Mouse (Mus musculus) forebrain, postnatal 0 days (tissue): Measurements from ENCODE around the gene Cxcl14. TPM values are rescaled to one million over a fixed set of nuclear protein-coding genes. Genes with fewer than 3 reads are reported as not detected.

Experiments used
- ATAC-seq: fragments of 200-750 bp; cut with Nextera tagmentation; 2 replicates; pipeline ENCODE4 v1.8.0; 2017; ENCODE audit warnings: mild to moderate bottlenecking, moderate library complexity
- DNase-seq: peaks from one replicate; pipeline ENCODE4 v3.0.0-alpha.2; 2015
- H3K27ac ChIP-seq: fragments of 300-500 bp; sonication (generic); 2 replicates; pipeline ENCODE4 v1.5.1; 2014; ENCODE audit warnings: low read depth, mild to moderate bottlenecking, antibody characterized with exemption, low read length, moderate library complexity, mixed read lengths
- H3K27me3 ChIP-seq: fragments of 300-500 bp; sonication (generic); 2 replicates; pipeline ENCODE4 v1.6.1; 2014; ENCODE audit warnings: mild to moderate bottlenecking, low read length, mixed read lengths; ENCODE audit not compliant: insufficient read depth
- H3K36me3 ChIP-seq: fragments of 300-500 bp; sonication (generic); 2 replicates; pipeline ENCODE4 v1.6.1; 2014; ENCODE audit warnings: mild to moderate bottlenecking, moderate library complexity; ENCODE audit not compliant: insufficient read depth
- H3K4me1 ChIP-seq: fragments of 300-500 bp; sonication (generic); 2 replicates; pipeline ENCODE4 v1.6.1; 2014; ENCODE audit warnings: antibody characterized with exemption; ENCODE audit not compliant: insufficient read depth
- H3K4me2 ChIP-seq: fragments of 300-500 bp; sonication (generic); 2 replicates; pipeline ENCODE4 v1.6.1; 2014; ENCODE audit warnings: low read depth, mild to moderate bottlenecking, moderate library complexity
- H3K4me3 ChIP-seq: fragments of 300-500 bp; sonication (generic); 2 replicates; pipeline ENCODE4 v1.5.1; 2014; ENCODE audit warnings: low read depth, low read length, mixed read lengths
- H3K9ac ChIP-seq: fragments of 300-500 bp; sonication (generic); 2 replicates; pipeline ENCODE4 v1.6.1; 2014; ENCODE audit warnings: mild to moderate bottlenecking
- H3K9me3 ChIP-seq: fragments of 300-500 bp; sonication (generic); 2 replicates; pipeline ENCODE4 v1.6.1; 2016; ENCODE audit warnings: low read length
- CTCF ChIP-seq: sonication (generic); IDR thresholded peaks from 2 replicates; pipeline ENCODE4 v1.5.1; 2016; ENCODE audit warnings: antibody characterized with exemption, control low read depth, low read depth
- WGBS: fragments of 180-500 bp; shearing (Covaris S2); extraction: QIAGEN DNeasy Blood & Tissue Kit; methylation state at CpG from one replicate; pipeline ENCODE4 v1.1.7; 2014; 5-methylcytosine and 5-hydroxymethylcytosine counted together
- polyA plus RNA-seq: library from polyadenylated mRNA; unstranded; fragments of >200 nt; fragmentation: Nextera tagmentation; extraction: Ambion mirVana; gene quantifications from 2 replicates; pipeline ENCODE4 v1.2.1, GENCODE M21; 2015
- total RNA-seq: library from RNA; depleted of rRNA; stranded (reverse); fragments of >200 nt; gene quantifications from 2 replicates; pipeline ENCODE4 v1.2.3, GENCODE M21; 2014

Cxcl14 gene
- total and polyA plus RNA-seq, 2 experiments from 2014 or later, result 21.3 to 37.2 TPM

GRCm38 (mm10) chr13:56295586-56295942 lies 787 bp downstream of the Cxcl14 start:
- H3K36me3 ChIP-seq, result no peaks in the 10 kb centered on the region
- no peak for ATAC-seq
- peaks cover 36% of the 10 kb centered on the region for H3K27me3 ChIP-seq
- no peak for TF ChIP-seq CTCF
- WGBS, result 7% methylated on average over 13 of the region's 13 CpGs
- no peaks in the 10 kb centered on the region for H3K9me3 ChIP-seq
- peak; percentile 31 for DNase-seq
- peak overlapping the region; percentile 48 for H3K9ac ChIP-seq
- H3K4me1 ChIP-seq, result no peaks in the 10 kb centered on the region
- H3K4me3 ChIP-seq, result peak overlapping the region; percentile 38
- H3K4me2 ChIP-seq, result peak overlapping the region; percentile 56
- H3K27ac ChIP-seq, result no peak overlapping the region

DNA sequence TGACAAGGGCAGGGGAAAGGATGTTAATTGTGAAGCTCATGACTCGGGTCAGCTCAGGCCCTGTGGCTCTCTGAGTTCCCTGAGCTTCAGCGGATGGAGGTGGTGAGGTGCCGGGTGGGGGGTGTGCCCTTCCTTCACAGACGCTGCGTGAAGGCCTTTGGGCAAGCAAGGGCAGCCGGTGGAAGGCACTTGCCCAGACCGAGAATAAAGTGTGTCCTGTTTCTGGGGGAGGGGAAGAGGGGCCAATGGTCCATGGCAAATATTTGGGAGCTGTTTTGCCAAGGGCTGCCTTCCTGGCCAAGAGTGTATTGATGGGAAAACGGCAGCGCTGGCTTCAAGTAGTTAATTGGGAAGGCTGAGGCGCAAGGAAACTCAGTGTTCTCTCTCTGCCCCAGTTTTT lies 1.4 kb downstream of the Cxcl14 start:
- no peaks in the 10 kb centered on the region for H3K4me1 ChIP-seq
- no peaks in the 10 kb centered on the region for H3K9me3 ChIP-seq
- H3K27ac ChIP-seq, result no peak overlapping the region
- H3K27me3 ChIP-seq, result peaks cover 36% of the 10 kb centered on the region
- peak overlapping the region; percentile 38; the same call in 1 of the 2 replicates for H3K4me3 ChIP-seq
- DNase-seq (no peak), ATAC-seq (no peak)
- 8% methylated on average over 10 of the region's 10 CpGs for whole genome bisulfite sequencing
- no peak overlapping the region for H3K9ac ChIP-seq
- peak overlapping the region; percentile 56 for H3K4me2 ChIP-seq
- H3K36me3 ChIP-seq, result no peaks in the 10 kb centered on the region
- TF ChIP-seq CTCF, result no peak

DNA sequence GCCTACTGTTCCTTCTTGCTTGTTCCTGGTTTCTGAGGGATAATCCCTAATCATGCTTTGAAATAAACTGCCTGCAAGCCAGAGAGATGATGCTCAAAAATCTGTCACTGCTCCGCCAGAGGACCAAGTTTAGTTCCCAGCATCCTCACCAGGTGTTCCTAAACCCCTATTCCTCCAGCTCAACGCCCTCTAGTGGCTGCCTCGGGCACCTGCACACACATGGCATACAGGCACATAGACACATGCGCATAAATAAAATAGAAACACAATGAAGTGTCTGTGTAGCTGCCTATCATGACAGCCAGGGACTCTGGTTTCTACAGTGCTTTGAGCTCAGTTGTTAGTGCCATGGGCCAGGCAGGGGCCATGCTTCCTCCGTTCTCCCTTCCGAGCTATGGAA lies 6.4 kb downstream of the Cxcl14 start:
- Histone ChIP-seq H3K9me3 (no peaks in the 10 kb centered on the region), H3K27me3 (peaks cover 15% of the 10 kb centered on the region), H3K4me1 (no peaks in the 10 kb centered on the region), H3K4me2 (no peak overlapping the region), H3K36me3 (no peaks in the 10 kb centered on the region), H3K9ac (no peak overlapping the region), H3K4me3 (no peak overlapping the region), H3K27ac (no peak overlapping the region)
- ATAC-seq (no peak), DNase-seq (no peak)
- 78% methylated on average over 6 of the region's 6 CpGs for WGBS
- TF ChIP-seq CTCF, result peak; percentile 46

GRCm38 (mm10) chr13:56289261-56289660 lies 7.1 kb downstream of the Cxcl14 start:
- ATAC-seq (0 out of 2 replicates have a peak, but pooled peaks have one; percentile 34), DNase-seq (no peak)
- Histone ChIP-seq H3K27me3 (peaks cover 9% of the 10 kb centered on the region), H3K9ac (no peak overlapping the region), H3K9me3 (no peaks in the 10 kb centered on the region), H3K4me1 (no peaks in the 10 kb centered on the region), H3K27ac (no peak overlapping the region), H3K4me2 (no peak overlapping the region), H3K36me3 (no peaks in the 10 kb centered on the region), H3K4me3 (no peak overlapping the region)
- 58% methylated on average over 11 of the region's 11 CpGs for WGBS
- no peak for TF ChIP-seq CTCF

DNA sequence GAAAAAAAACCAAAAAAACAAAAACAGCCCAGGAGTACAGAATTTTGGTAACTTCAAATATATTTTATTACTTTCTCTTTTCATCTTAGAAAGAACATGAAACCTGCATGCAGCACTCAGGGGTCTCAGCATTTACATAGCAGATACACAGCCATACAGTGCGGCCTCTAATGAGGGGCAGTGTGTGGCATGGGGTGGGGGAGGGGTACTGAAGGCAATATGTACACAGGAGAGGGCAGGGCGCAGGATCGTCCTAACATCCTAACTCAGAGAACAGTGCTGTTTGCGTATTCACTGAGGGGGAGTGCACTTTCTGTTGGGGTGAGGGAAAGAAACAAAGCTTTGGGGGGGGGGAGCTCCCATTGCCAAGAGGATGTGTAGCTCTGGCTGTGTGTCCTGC lies 7.8 kb downstream of the Cxcl14 start:
- Histone ChIP-seq H3K4me2 (no peak overlapping the region), H3K9me3 (no peaks in the 10 kb centered on the region), H3K4me3 (no peak overlapping the region), H3K36me3 (no peaks in the 10 kb centered on the region), H3K27ac (no peak overlapping the region), H3K27me3 (peaks cover 3% of the 10 kb centered on the region), H3K9ac (no peak overlapping the region), H3K4me1 (no peaks in the 10 kb centered on the region)
- DNase-seq (no peak), ATAC-seq (no peak)
- 49% methylated on average over 4 of the region's 4 CpGs for WGBS
- TF ChIP-seq CTCF, result no peak

GRCm38 (mm10) chr13:56287091-56287490 lies 9.3 kb downstream of the Cxcl14 start:
- H3K4me3 ChIP-seq, result no peak overlapping the region
- no peak overlapping the region for H3K4me2 ChIP-seq
- H3K9me3 ChIP-seq, result no peaks in the 10 kb centered on the region
- H3K9ac ChIP-seq, result no peak overlapping the region
- H3K27ac ChIP-seq, result no peak overlapping the region
- DNase-seq (no peak), ATAC-seq (peak; percentile 81; the same call in 1 of the 2 replicates)
- H3K27me3 ChIP-seq, result no peaks in the 10 kb centered on the region
- no peak for TF ChIP-seq CTCF
- H3K4me1 ChIP-seq, result no peaks in the 10 kb centered on the region
- 36% methylated on average over 9 of the region's 9 CpGs for WGBS
- H3K36me3 ChIP-seq, result no peaks in the 10 kb centered on the region

DNA sequence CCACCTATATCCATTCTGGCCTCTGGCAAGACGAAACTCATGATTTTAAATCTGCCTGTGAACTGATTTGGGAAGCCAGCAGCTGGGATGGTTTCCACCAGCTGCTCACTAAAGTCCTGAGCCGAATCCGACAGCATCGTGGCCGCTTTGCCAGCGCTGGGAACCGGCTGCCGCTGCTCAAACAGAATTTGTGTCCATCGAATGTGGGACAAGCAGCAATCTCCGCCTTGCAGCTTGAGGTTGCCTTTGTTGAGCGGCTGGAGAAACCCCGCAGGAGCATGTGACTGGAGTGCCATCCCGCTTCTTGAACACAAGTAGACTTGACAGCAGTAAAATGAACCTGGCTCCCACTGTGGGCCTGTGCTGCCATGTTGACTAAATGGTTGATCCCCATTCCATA lies 13.0 kb downstream of the Cxcl14 start:
- 87% methylated on average over 13 of the region's 13 CpGs for WGBS
- no peak for TF ChIP-seq CTCF
- DNase-seq, result no peak

DNA sequence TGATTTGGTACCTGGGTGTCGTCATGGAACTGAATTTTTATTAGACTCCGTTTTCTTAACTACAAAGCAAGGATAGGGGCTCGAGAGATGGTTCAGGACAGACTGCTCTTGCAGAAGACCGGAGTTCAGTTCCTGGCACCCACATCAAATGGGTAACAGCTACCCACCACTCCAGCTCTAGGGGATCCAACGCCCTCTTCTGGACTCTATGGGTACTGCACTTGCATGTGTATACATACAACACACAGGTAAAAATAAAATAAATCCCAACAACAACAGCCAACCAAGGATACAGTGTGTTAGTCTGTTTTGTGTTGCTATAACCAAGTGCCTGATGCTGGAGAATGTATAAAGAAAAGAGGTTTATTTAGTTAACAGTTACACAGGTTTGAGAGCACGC lies 16.0 kb downstream of the Cxcl14 start:
- Histone ChIP-seq H3K27me3 (no peaks in the 10 kb centered on the region), H3K4me2 (no peak overlapping the region), H3K9me3 (no peaks in the 10 kb centered on the region), H3K27ac (no peak overlapping the region), H3K4me3 (no peak overlapping the region), H3K36me3 (no peaks in the 10 kb centered on the region), H3K9ac (no peak overlapping the region), H3K4me1 (no peaks in the 10 kb centered on the region)
- DNase-seq (no peak), ATAC-seq (no peak)
- 80% methylated on average over 6 of the region's 6 CpGs for WGBS
- TF ChIP-seq CTCF, result peak; percentile 41

More for the DNA sequence above, 13.0 kb downstream of the Cxcl14 start:
- Histone ChIP-seq H3K27me3 (no peaks in the 10 kb centered on the region), H3K4me3 (no peak overlapping the region), H3K36me3 (no peaks in the 10 kb centered on the region), H3K9ac (no peak overlapping the region), H3K27ac (no peak overlapping the region), H3K4me1 (no peaks in the 10 kb centered on the region), H3K4me2 (no peak overlapping the region), H3K9me3 (no peaks in the 10 kb centered on the region)
- no peak for ATAC-seq
